Mouse (Mus musculus) heart, embryonic 14.5 days (tissue): ENCODE measurements around the gene Pirt. TPM values are rescaled to one million over a fixed set of nuclear protein-coding genes. Genes with fewer than 3 reads are reported as not detected.

Experiments used
- ATAC-seq: fragments of 200-750 bp; cut with Nextera tagmentation; 2 replicates; pipeline ENCODE4 v1.8.0; 2017; ENCODE audit warnings: low read depth, moderate TSS enrichment; ENCODE audit not compliant: insufficient number of reproducible peaks, insufficient read depth, low FRiP score
- H3K27ac ChIP-seq, 2 experiments: fragments of 200-500 bp in 1 of 2; fragments of 300-500 bp in 1 of 2; sonication (generic) in 1 of 2; replicated peaks in 1 of 2; 2 replicates each; pipeline ENCODE4 v1.5.1; 2012 to 2014; ENCODE audit warnings: low read depth in 2 of 2, low read length in 2 of 2, control low read depth in 1 of 2, mild to moderate bottlenecking in 1 of 2, mixed read lengths in 1 of 2; ENCODE audit not compliant: control insufficient read depth in 1 of 2, insufficient read depth in 1 of 2
- H3K27me3 ChIP-seq: fragments of 300-500 bp; sonication (generic); 2 replicates; pipeline ENCODE4 v1.6.1; 2014; ENCODE audit warnings: mild to moderate bottlenecking, low read length, control low read depth; ENCODE audit not compliant: control insufficient read depth, insufficient read depth
- H3K36me3 ChIP-seq: fragments of 300-500 bp; sonication (generic); 2 replicates; pipeline ENCODE4 v1.6.1; 2014; ENCODE audit warnings: mild to moderate bottlenecking, control low read depth, low read length, mixed read lengths; ENCODE audit not compliant: control insufficient read depth, insufficient read depth
- H3K4me1 ChIP-seq, 2 experiments: fragments of 200-500 bp in 1 of 2; fragments of 300-500 bp in 1 of 2; sonication (generic) in 1 of 2; 2 replicates each; pipeline ENCODE4 v1.6.1; 2012 to 2014; ENCODE audit warnings: low read length in 2 of 2, control low read depth in 1 of 2, mixed read lengths in 1 of 2; ENCODE audit not compliant: control insufficient read depth in 2 of 2, insufficient read depth in 2 of 2
- H3K4me2 ChIP-seq: fragments of 300-500 bp; sonication (generic); 2 replicates; pipeline ENCODE4 v1.6.1; 2014; ENCODE audit warnings: mild to moderate bottlenecking, low read length
- H3K4me3 ChIP-seq, 2 experiments: fragments of 200-500 bp in 1 of 2; fragments of 300-500 bp in 1 of 2; sonication (generic) in 1 of 2; 2 replicates each; pipeline ENCODE4 v1.5.1; 2012 to 2014; ENCODE audit warnings: low read length in 2 of 2, mild to moderate bottlenecking in 2 of 2, control low read depth in 1 of 2, low read depth in 1 of 2, moderate library complexity in 1 of 2; ENCODE audit not compliant: control insufficient read depth in 1 of 2, insufficient read depth in 1 of 2
- H3K9ac ChIP-seq: fragments of 300-500 bp; sonication (generic); 2 replicates; pipeline ENCODE4 v1.6.1; 2014; ENCODE audit warnings: mild to moderate bottlenecking, low read length
- H3K9me3 ChIP-seq: fragments of 300-500 bp; sonication (generic); 2 replicates; pipeline ENCODE4 v1.6.1; 2016; ENCODE audit warnings: low read length, control low read depth; ENCODE audit not compliant: control insufficient read depth
- WGBS: fragments of 180-500 bp; shearing (Covaris S2); extraction: QIAGEN DNeasy Blood & Tissue Kit; methylation state at CpG from one replicate; pipeline ENCODE4 v1.1.7; 2014; 5-methylcytosine and 5-hydroxymethylcytosine counted together
- polyA plus RNA-seq: library from polyadenylated mRNA; unstranded; fragments of >200 nt; fragmentation: Nextera tagmentation; extraction: Ambion mirVana; gene quantifications from 2 replicates; pipeline ENCODE4 v1.2.1, GENCODE M21; 2014

The Pirt gene
- 8.6 and 8.9 TPM in 2 replicates for polyA plus RNA-seq

DNA sequence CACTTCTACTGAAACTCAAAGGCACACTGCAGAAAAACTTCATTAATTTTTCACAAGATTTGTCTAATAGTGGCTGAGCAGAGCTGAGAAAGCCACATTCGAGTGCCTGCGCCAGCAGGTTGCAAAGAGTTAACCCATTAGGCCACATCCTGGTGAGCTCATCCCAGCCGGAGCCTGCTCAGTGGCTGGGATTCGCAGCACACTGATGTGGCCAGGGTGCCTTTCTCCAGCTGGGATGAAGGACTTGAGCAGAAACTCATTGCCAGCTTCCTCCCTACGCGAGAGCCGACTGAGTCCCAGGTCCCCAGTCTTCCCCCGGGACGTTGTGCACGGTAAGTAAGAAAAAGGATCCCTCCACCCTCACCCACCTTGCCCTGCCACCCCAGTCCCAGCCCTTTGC, at the start of gene Pirt:
Gene Pirt, plus strand, starts transcription at position 171 of the 400 bp plus-strand sequence.
- 20% methylated on average over 10 of the region's 10 CpGs for WGBS
- Histone ChIP-seq H3K4me2 (peak within 1 kb of the TSS; percentile 66), H3K27ac (peak within 1 kb of the TSS; percentile 70 to 90), H3K4me1 (peaks cover 30 to 36% of the 10 kb centered on the region in 2 experiments), H3K9me3 (no peaks in the 10 kb centered on the region), H3K4me3 (peak within 1 kb of the TSS; percentile 29 to 43), H3K27me3 (no peaks in the 10 kb centered on the region), H3K36me3 (no peaks in the 10 kb centered on the region), H3K9ac (peak within 1 kb of the TSS; percentile 62)
- no peak for ATAC-seq

DNA sequence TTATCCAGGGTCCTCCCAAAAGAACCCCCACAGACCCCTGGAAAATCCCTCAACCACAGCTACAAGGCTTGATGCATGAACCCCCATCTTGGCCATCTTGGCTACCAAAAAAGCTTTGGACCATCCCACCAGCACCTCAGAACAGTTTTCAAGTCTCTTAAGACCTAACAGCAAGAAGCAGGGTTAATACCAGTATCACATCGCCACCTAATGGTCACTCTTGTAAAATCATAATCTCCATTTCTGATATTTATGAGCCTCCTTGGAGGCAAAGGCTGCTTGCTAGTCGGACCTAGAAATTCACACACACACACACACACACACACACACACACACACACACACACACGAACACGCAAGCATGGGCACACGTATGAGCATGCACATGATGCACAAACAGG, 40.1 kb upstream of the Pirt start:
- no peaks in the 10 kb centered on the region for H3K36me3 ChIP-seq
- H3K27me3 ChIP-seq, result no peaks in the 10 kb centered on the region
- 0 out of 2 replicates have a peak, but pooled peaks cover 2% of the 10 kb centered on the region for H3K9me3 ChIP-seq
- WGBS, result 9% methylated on average over 5 of the region's 5 CpGs
- no peak overlapping the region for H3K9ac ChIP-seq
- H3K27ac ChIP-seq, result no peak overlapping the region
- no peak for ATAC-seq
- H3K4me2 ChIP-seq, result no peak overlapping the region
- H3K4me1 ChIP-seq, result no peaks in the 10 kb centered on the region
- H3K4me3 ChIP-seq, result no peak overlapping the region

DNA sequence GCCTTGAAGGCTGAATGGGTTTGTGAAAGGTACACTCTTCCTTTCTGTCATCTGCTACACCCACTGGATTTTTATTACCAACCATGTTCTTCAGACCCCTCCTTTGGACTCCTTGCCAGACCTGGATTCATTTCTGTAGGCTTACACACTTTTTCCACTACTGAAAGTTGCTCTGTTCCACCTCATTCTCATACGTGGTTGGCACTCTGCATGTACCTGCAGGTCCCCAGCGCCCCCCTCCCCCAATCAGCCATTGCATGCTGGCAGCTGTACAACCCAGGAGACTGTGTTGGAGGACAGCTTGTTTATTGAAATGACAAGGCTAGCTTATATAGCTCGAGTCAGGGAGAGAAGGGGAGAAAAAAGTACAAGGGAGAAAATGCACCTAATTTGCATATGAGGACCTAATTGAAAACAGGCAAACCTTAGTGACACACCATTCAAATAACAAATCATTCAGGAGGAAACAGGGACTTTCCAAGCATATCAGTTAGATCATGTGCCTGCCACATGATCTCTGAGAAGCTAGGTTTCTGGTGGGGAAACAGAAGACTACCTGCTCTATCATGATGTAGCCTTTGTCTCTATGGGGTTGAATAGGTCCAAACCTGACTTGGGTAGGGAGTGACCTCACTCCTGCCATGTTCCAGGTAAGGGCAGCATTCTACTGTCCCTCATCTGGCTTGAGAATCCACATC, 38.9 kb upstream of the Pirt start:
- H3K4me1 ChIP-seq, result no peaks in the 10 kb centered on the region
- no peak overlapping the region for H3K4me3 ChIP-seq
- H3K27me3 ChIP-seq, result no peaks in the 10 kb centered on the region
- 50% methylated on average over 3 of the region's 3 CpGs for WGBS
- ATAC-seq, result no peak
- H3K27ac ChIP-seq, result no peak overlapping the region
- H3K9me3 ChIP-seq, result no peaks in the 10 kb centered on the region
- no peak overlapping the region for H3K4me2 ChIP-seq
- no peaks in the 10 kb centered on the region for H3K36me3 ChIP-seq
- H3K9ac ChIP-seq, result no peak overlapping the region

DNA sequence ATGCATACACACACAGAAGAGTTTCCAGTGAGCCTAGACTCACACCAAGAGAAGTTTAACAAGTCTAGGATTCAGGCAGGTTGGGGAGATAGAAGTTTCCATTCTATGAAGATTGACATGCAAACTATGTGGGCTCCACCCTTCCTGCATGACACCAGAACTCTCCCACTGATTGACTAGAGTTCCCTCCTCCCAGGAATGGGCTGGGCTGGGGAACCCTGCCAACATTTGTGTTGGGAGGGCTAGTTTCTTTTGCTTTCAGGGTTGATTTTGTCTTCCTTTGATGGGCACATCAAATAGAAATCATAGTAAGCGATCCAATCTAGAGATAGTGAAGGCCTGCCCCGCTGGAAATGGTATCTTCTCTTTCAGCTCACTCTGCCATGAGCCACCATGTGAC, 30.5 kb upstream of the Pirt start:
- Histone ChIP-seq H3K27me3 (no peaks in the 10 kb centered on the region), H3K4me1 (no peaks in the 10 kb centered on the region), H3K9me3 (no peaks in the 10 kb centered on the region), H3K4me3 (no peak overlapping the region), H3K36me3 (no peaks in the 10 kb centered on the region), H3K9ac (no peak overlapping the region), H3K27ac (no peak overlapping the region), H3K4me2 (no peak overlapping the region)
- 48% methylated on average over 2 of the region's 2 CpGs for WGBS
- ATAC-seq, result no peak

DNA sequence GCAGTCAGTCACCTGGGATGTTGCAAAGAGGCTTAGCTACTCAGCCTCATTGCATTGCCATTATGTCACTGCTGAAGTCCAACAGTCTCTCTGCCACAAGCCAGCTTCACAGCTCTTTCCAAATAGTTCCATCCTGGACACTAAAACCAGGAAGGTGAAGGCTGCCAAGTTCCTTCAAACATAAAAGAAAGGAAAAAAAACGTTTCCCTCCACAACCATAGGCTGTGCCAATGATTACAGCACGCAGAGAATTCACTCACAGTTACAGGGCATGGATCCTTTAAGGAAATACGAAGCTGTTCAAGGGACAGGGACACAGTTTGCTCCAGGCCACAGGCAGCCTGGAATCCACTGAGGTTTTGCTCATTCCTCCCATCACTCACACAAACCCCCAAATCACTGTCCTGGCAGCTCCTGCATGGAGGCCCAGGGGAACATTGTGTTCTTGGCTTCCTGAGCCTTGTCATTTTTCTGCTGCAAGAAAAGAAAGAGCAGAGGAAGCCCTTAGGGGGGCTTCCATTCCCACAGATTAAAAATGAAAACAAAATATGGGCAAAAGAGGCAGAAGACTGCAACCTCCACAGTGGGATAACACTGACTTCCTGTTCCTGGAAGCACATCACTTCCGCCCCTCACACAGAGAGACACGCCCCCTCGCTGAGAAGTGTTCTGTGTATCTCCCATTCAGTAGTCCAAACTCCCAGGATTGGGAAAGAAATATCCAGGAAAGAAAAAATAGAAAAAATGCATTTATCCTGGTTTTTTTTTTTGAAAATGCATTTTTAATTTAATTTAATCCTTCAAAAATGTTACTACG, 29.3 kb upstream of the Pirt start:
- no peaks in the 10 kb centered on the region for H3K4me1 ChIP-seq

DNA sequence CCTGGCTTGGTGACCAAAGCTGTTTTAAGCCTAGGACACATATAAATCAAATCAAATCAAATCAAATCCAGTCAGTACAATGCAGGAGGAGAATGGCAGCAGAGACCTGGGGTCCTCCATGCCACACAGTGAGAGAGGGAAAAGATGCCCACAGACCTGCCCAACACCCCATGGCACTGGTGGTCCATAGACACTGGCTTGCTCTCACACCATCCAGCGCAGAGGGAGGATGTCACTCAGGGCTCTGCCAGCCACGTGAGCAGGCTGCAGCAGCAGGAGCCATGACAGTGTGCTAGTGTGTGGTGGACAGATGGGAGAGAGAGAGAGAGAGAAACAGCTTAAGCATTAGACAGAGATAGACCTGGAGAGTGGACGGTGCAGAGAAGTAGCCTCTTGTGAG, 19.2 kb upstream of the Pirt start:
- H3K4me3 ChIP-seq, result no peak overlapping the region
- 66% methylated on average over 3 of the region's 3 CpGs for whole genome bisulfite sequencing

More for the DNA sequence above, 29.3 kb upstream of the Pirt start:
- WGBS, result 71% methylated on average over 7 of the region's 7 CpGs
- Histone ChIP-seq H3K27ac (peak overlapping the region in 1 of 2 experiments; percentile 2; a peak in 2 of 4 replicates), H3K4me3 (no peak overlapping the region), H3K27me3 (no peaks in the 10 kb centered on the region), H3K4me2 (no peak overlapping the region), H3K9me3 (no peaks in the 10 kb centered on the region), H3K9ac (no peak overlapping the region), H3K36me3 (no peaks in the 10 kb centered on the region)
- no peak for ATAC-seq

DNA sequence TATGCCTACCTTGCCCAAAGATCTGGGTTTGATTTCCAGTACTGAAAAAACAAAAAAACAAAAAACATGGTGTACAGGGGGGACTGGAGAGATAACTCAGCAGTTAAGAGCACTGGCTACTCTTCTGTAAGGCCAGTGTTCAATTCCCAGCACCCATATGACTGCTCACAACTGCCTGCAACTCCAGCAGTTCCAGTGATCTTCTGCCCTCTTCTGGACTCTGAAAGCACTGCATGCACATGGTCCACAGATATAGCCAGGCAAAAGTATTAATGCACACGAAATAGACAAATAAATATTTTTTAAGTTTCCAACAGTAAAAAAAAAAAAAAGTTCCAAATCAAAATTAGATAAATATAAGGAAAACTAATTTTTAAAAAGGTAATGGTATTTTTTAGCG, 13.0 kb upstream of the Pirt start:
- Histone ChIP-seq H3K4me1 (no peaks in the 10 kb centered on the region; a peak in 1 of 4 replicates), H3K4me3 (no peak overlapping the region), H3K27ac (no peak overlapping the region), H3K4me2 (no peak overlapping the region), H3K36me3 (no peaks in the 10 kb centered on the region), H3K9ac (no peak overlapping the region), H3K9me3 (no peaks in the 10 kb centered on the region), H3K27me3 (no peaks in the 10 kb centered on the region; the same call in 1 of the 2 replicates)
- WGBS, result 91% methylated on average over 2 of the region's 2 CpGs
- ATAC-seq, result no peak

More for the DNA sequence above, 19.2 kb upstream of the Pirt start:
- Histone ChIP-seq H3K27me3 (no peaks in the 10 kb centered on the region), H3K9me3 (no peaks in the 10 kb centered on the region), H3K36me3 (no peaks in the 10 kb centered on the region), H3K4me1 (no peaks in the 10 kb centered on the region; a peak in 1 of 4 replicates), H3K4me2 (no peak overlapping the region), H3K9ac (no peak overlapping the region), H3K27ac (no peak overlapping the region)
- ATAC-seq, result no peak
